8 mouse cellular contexts compared by ENCODE assay signal in genomic region chr5:64336767-64337408, GRCm38 (mm10).
A peak's percentile ranks its signal among the peaks of the same experiment; 100 is the strongest.
DNase-seq lines count a peak whose midpoint lies in the region; ATAC-seq and TF ChIP-seq lines count a peak whose summit lies in the region.

No protein-coding gene starts in this region.

- peak; percentile 53 for TF ChIP-seq CTCF in hindbrain, postnatal 0 days (IDR thresholded peaks at IDR 0.05; ENCODE audit: low read depth)

- ATAC-seq in hindbrain, postnatal 0 days: peak; percentile 94

- no peaks in the 10 kb centered on the region for H3K9me3 ChIP-seq in hindbrain, postnatal 0 days (ENCODE audit: low read length)

- peak; percentile 42 for DNase-seq in R1 (ENCODE audit: low read depth, low spot score)
- peak; percentile 33 to 46 for DNase-seq in cerebellum, postnatal 25 days
- peak; percentile 89 for DNase-seq in gastrocnemius, postnatal 14 days
- DNase-seq in hindbrain, postnatal 0 days (ENCODE audit: low spot score): peak; percentile 87
- DNase-seq in left cerebral cortex, adult 18-20 months (ENCODE audit: low spot score in 2 of 2): peak; percentile 42 to 69
- peak; percentile 73 for DNase-seq in lung, postnatal 14 days
- peak; percentile 76 to 81 for DNase-seq in right cerebral cortex, adult 2 months (ENCODE audit: low spot score in 2 of 2)
- DNase-seq in T-cell, adult 2 months (ENCODE audit: low spot score): no peak

- no peak overlapping the region for H3K9ac ChIP-seq in hindbrain, postnatal 0 days (replicated peaks; ENCODE audit: low read length)

- 14% methylated on average over 7 of the region's 7 CpGs for WGBS in hindbrain, postnatal 0 days

- no peak overlapping the region for H3K4me3 ChIP-seq in hindbrain, postnatal 0 days (ENCODE audit: low read length)

- H3K36me3 ChIP-seq in hindbrain, postnatal 0 days (ENCODE audit: insufficient read depth, low read length): peaks cover 10% of the 10 kb centered on the region; the same call in 1 of the 2 replicates

- no peaks in the 10 kb centered on the region for H3K27me3 ChIP-seq in hindbrain, postnatal 0 days (ENCODE audit: insufficient read depth, low read length)

- H3K27ac ChIP-seq in hindbrain, postnatal 0 days: peak overlapping the region; percentile 74

- intact Hi-C loops in gastrocnemius, postnatal 14 days (cut with DNase I; ENCODE audit: low total_unique reads): no loop called here

- H3K4me2 ChIP-seq in hindbrain, postnatal 0 days (ENCODE audit: low read depth, low read length): no peak overlapping the region

- H3K4me1 ChIP-seq in hindbrain, postnatal 0 days (ENCODE audit: insufficient read depth, low read length): peaks cover 13% of the 10 kb centered on the region; the same call in 1 of the 2 replicates
